In genomic region chr4:40359307-40359706, GRCm38 (mm10) we compare ENCODE assay signal across 25 mouse cellular contexts.
"Had no signal": no experiment of that assay in that cellular context is flagged by ENCODE, and none has a peak within 500 bp of the region (broad histone marks: within the 10 kb centered on the region; RNA-seq: fewer than 3 reads in every experiment).

No protein-coding gene starts in this region.

- H3K4me2 ChIP-seq: heart, embryonic 11.5 days; heart, embryonic 13.5 days; heart, embryonic 15.5 days; hindbrain, embryonic 15.5 days; intestine, embryonic 15.5 days; kidney, embryonic 15.5 days; limb, embryonic 13.5 days; limb, embryonic 15.5 days; liver, embryonic 12.5 days had no signal

- H3K4me1 ChIP-seq: heart, embryonic 13.5 days; heart, embryonic 15.5 days; intestine, embryonic 15.5 days; kidney, embryonic 15.5 days; limb, embryonic 13.5 days; limb, embryonic 15.5 days; liver, embryonic 12.5 days had no signal

- H3K27ac ChIP-seq: heart, adult 2 months; heart, embryonic 13.5 days; heart, embryonic 15.5 days; hindbrain, embryonic 15.5 days; hindbrain, postnatal 0 days; intestine, embryonic 15.5 days; kidney, embryonic 15.5 days; kidney, postnatal 0 days; limb, embryonic 13.5 days; limb, embryonic 15.5 days; liver, embryonic 12.5 days; liver, embryonic 14.5 days had no signal

- DNase-seq: gastrocnemius, postnatal 14 days; gastrocnemius, postnatal 36 days; heart, adult 2 months; heart, postnatal 14 days; heart, postnatal 36 days; kidney, adult 11 months; kidney, adult 2 months; kidney, adult 9 months; kidney, postnatal 14 days; kidney, postnatal 36 days; layer of hippocampus, adult 9-11 months; layer of hippocampus, postnatal 36 days; left cerebral cortex, postnatal 4 days had no signal

- H3K4me3 ChIP-seq: heart, adult 2 months; heart, embryonic 13.5 days; heart, embryonic 15.5 days; hindbrain, embryonic 15.5 days; intestine, embryonic 15.5 days; kidney, embryonic 15.5 days; limb, embryonic 13.5 days; limb, embryonic 15.5 days; liver, embryonic 12.5 days had no signal

- ATAC-seq: hindbrain, postnatal 0 days; intestine, embryonic 15.5 days; liver, embryonic 12.5 days had no signal

- H3K9me3 ChIP-seq: heart, embryonic 13.5 days; heart, embryonic 15.5 days; hindbrain, embryonic 15.5 days; intestine, embryonic 15.5 days; kidney, embryonic 15.5 days; limb, embryonic 13.5 days; limb, embryonic 15.5 days; liver, embryonic 12.5 days had no signal

- H3K27me3 ChIP-seq: heart, embryonic 13.5 days; heart, embryonic 15.5 days; hindbrain, embryonic 15.5 days; intestine, embryonic 15.5 days; kidney, embryonic 15.5 days; limb, embryonic 13.5 days; limb, embryonic 15.5 days; liver, embryonic 12.5 days had no signal

- H3K9ac ChIP-seq: heart, embryonic 13.5 days; heart, embryonic 15.5 days; hindbrain, embryonic 15.5 days; intestine, embryonic 15.5 days; kidney, embryonic 15.5 days; limb, embryonic 13.5 days; limb, embryonic 15.5 days; liver, embryonic 12.5 days; liver, embryonic 14.5 days had no signal

- H3K36me3 ChIP-seq: heart, embryonic 13.5 days; heart, embryonic 15.5 days; hindbrain, embryonic 15.5 days; intestine, embryonic 15.5 days; kidney, embryonic 15.5 days; limb, embryonic 13.5 days; limb, embryonic 15.5 days; liver, embryonic 12.5 days had no signal
